Mouse (Mus musculus): ENCODE measurements around the gene Trim47. TPM values are rescaled to one million over a fixed set of nuclear protein-coding genes. Genes with fewer than 3 reads are reported as not detected.

Gene Trim47
- polyA plus RNA-seq, 1 experiment from 2014 or later = 2.7 TPM

GRCm38 (mm10) chr11:116106154-116106962, 20.7 kb downstream of the Trim47 start:
- H3K9ac ChIP-seq (ENCODE audit: low read length) = peak overlapping the region; percentile 9; the same call in 1 of the 2 replicates
- WGBS = 18% methylated on average over 32 of the region's 32 CpGs
- peaks cover 38% of the 10 kb centered on the region for H3K4me1 ChIP-seq (ENCODE audit: control insufficient read depth, insufficient read depth, low read length)
- peak; percentile 33 for ATAC-seq (ENCODE audit: low FRiP score)
- H3K27ac ChIP-seq (ENCODE audit: low read depth, low read length) = no peak overlapping the region
- no peak overlapping the region; the same call in 1 of the 2 replicates for H3K4me3 ChIP-seq (ENCODE audit: low read depth, low read length)
- H3K27me3 ChIP-seq (ENCODE audit: control insufficient read depth, insufficient read depth, low read length) = peaks cover 52% of the 10 kb centered on the region
- H3K9me3 ChIP-seq (ENCODE audit: control insufficient read depth, low read length) = no peaks in the 10 kb centered on the region
- peak overlapping the region; percentile 30 for H3K4me2 ChIP-seq
- H3K36me3 ChIP-seq (ENCODE audit: control insufficient read depth, insufficient read depth, low read length) = no peaks in the 10 kb centered on the region
- DNase-seq (ENCODE audit: low spot score, missing footprints) = peak; percentile 91

GRCm38 (mm10) chr11:116105065-116105464, 21.9 kb downstream of the Trim47 start:
- no peak for ATAC-seq (ENCODE audit: low FRiP score)
- peaks cover 38% of the 10 kb centered on the region for H3K4me1 ChIP-seq (ENCODE audit: control insufficient read depth, insufficient read depth, low read length)
- DNase-seq (ENCODE audit: low spot score, missing footprints) = no peak
- H3K4me3 ChIP-seq (ENCODE audit: low read depth, low read length) = no peak overlapping the region
- peaks cover 43% of the 10 kb centered on the region for H3K27me3 ChIP-seq (ENCODE audit: control insufficient read depth, insufficient read depth, low read length)
- WGBS = 92% methylated on average over 2 of the region's 2 CpGs
- H3K9me3 ChIP-seq (ENCODE audit: control insufficient read depth, low read length) = no peaks in the 10 kb centered on the region
- H3K4me2 ChIP-seq = no peak overlapping the region
- no peaks in the 10 kb centered on the region for H3K36me3 ChIP-seq (ENCODE audit: control insufficient read depth, insufficient read depth, low read length)
- no peak overlapping the region for H3K9ac ChIP-seq (ENCODE audit: low read length)
- no peak overlapping the region for H3K27ac ChIP-seq (ENCODE audit: low read depth, low read length)

GRCm38 (mm10) chr11:116104006-116104646, 22.9 kb downstream of the Trim47 start:
- DNase-seq (ENCODE audit: low spot score, missing footprints) (no peak), ATAC-seq (ENCODE audit: low FRiP score) (no peak)
- Histone ChIP-seq H3K9ac (ENCODE audit: low read length) (peak overlapping the region; percentile 30), H3K27me3 (ENCODE audit: control insufficient read depth, insufficient read depth, low read length) (peaks cover 34% of the 10 kb centered on the region), H3K4me1 (ENCODE audit: control insufficient read depth, insufficient read depth, low read length) (peaks cover 31% of the 10 kb centered on the region), H3K4me2 (no peak overlapping the region), H3K27ac (ENCODE audit: low read depth, low read length) (no peak overlapping the region), H3K9me3 (ENCODE audit: control insufficient read depth, low read length) (no peaks in the 10 kb centered on the region), H3K4me3 (ENCODE audit: low read depth, low read length) (no peak overlapping the region), H3K36me3 (ENCODE audit: control insufficient read depth, insufficient read depth, low read length) (no peaks in the 10 kb centered on the region)
- WGBS = 56% methylated on average over 14 of the region's 14 CpGs

- no peaks in the 10 kb centered on the region for H3K9me3 ChIP-seq (ENCODE audit: control insufficient read depth, low read length)
- WGBS = 77% methylated on average over 12 of the region's 12 CpGs
- no peak overlapping the region for H3K9ac ChIP-seq (ENCODE audit: low read length)
- DNase-seq (ENCODE audit: low spot score, missing footprints) (no peak), ATAC-seq (ENCODE audit: low FRiP score) (no peak)
- H3K4me2 ChIP-seq = no peak overlapping the region
- no peaks in the 10 kb centered on the region for H3K36me3 ChIP-seq (ENCODE audit: control insufficient read depth, insufficient read depth, low read length)
- H3K27ac ChIP-seq (ENCODE audit: low read depth, low read length) = no peak overlapping the region
- no peak overlapping the region for H3K4me3 ChIP-seq (ENCODE audit: low read depth, low read length)
- peaks cover 31% of the 10 kb centered on the region for H3K4me1 ChIP-seq (ENCODE audit: control insufficient read depth, insufficient read depth, low read length)
- H3K27me3 ChIP-seq (ENCODE audit: control insufficient read depth, insufficient read depth, low read length) = peaks cover 28% of the 10 kb centered on the region
Observed at GRCm38 (mm10) chr11:116103572-116103971, 23.4 kb downstream of the Trim47 start.

- H3K27ac ChIP-seq (ENCODE audit: low read depth, low read length) = peak overlapping the region; percentile 32
- H3K9me3 ChIP-seq (ENCODE audit: control insufficient read depth, low read length) = no peaks in the 10 kb centered on the region
- H3K36me3 ChIP-seq (ENCODE audit: control insufficient read depth, insufficient read depth, low read length) = no peaks in the 10 kb centered on the region
- no peak for DNase-seq (ENCODE audit: low spot score, missing footprints)
- peaks cover 31% of the 10 kb centered on the region for H3K4me1 ChIP-seq (ENCODE audit: control insufficient read depth, insufficient read depth, low read length)
- H3K27me3 ChIP-seq (ENCODE audit: control insufficient read depth, insufficient read depth, low read length) = peaks cover 17% of the 10 kb centered on the region
- no peak overlapping the region; the same call in 1 of the 2 replicates for H3K9ac ChIP-seq (ENCODE audit: low read length)
- no peak for ATAC-seq (ENCODE audit: low FRiP score)
- whole genome bisulfite sequencing = 66% methylated on average over 3 of the region's 4 CpGs
- no peak overlapping the region for H3K4me3 ChIP-seq (ENCODE audit: low read depth, low read length)
- H3K4me2 ChIP-seq = no peak overlapping the region
Observed at GRCm38 (mm10) chr11:116102472-116102871, 24.5 kb downstream of the Trim47 start.

- no peak overlapping the region for H3K4me3 ChIP-seq (ENCODE audit: low read depth, low read length)
- H3K4me1 ChIP-seq (ENCODE audit: control insufficient read depth, insufficient read depth, low read length) = peaks cover 26% of the 10 kb centered on the region
- ATAC-seq (ENCODE audit: low FRiP score) (no peak), DNase-seq (ENCODE audit: low spot score, missing footprints) (no peak)
- peaks cover 12% of the 10 kb centered on the region for H3K27me3 ChIP-seq (ENCODE audit: control insufficient read depth, insufficient read depth, low read length)
- peak overlapping the region; percentile 37 for H3K9ac ChIP-seq (ENCODE audit: low read length)
- H3K36me3 ChIP-seq (ENCODE audit: control insufficient read depth, insufficient read depth, low read length) = no peaks in the 10 kb centered on the region
- no peaks in the 10 kb centered on the region for H3K9me3 ChIP-seq (ENCODE audit: control insufficient read depth, low read length)
- H3K4me2 ChIP-seq = no peak overlapping the region
- peak overlapping the region; percentile 32 for H3K27ac ChIP-seq (ENCODE audit: low read depth, low read length)
- WGBS = 37% methylated on average over 11 of the region's 11 CpGs
Observed at GRCm38 (mm10) chr11:116101931-116102381, 25.1 kb downstream of the Trim47 start.

- Histone ChIP-seq H3K36me3 (ENCODE audit: control insufficient read depth, insufficient read depth, low read length) (no peaks in the 10 kb centered on the region), H3K9me3 (ENCODE audit: control insufficient read depth, low read length) (0 out of 2 replicates have a peak, but pooled peaks cover 3% of the 10 kb centered on the region), H3K4me3 (ENCODE audit: low read depth, low read length) (no peak overlapping the region), H3K9ac (ENCODE audit: low read length) (no peak overlapping the region), H3K4me2 (no peak overlapping the region), H3K27ac (ENCODE audit: low read depth, low read length) (no peak overlapping the region), H3K4me1 (ENCODE audit: control insufficient read depth, insufficient read depth, low read length) (peaks cover 15% of the 10 kb centered on the region), H3K27me3 (ENCODE audit: control insufficient read depth, insufficient read depth, low read length) (peaks cover 2% of the 10 kb centered on the region; the same call in 1 of the 2 replicates)
- ATAC-seq (ENCODE audit: low FRiP score) (no peak), DNase-seq (ENCODE audit: low spot score, missing footprints) (no peak)
- WGBS = 89% methylated on average over 7 of the region's 7 CpGs
Observed at GRCm38 (mm10) chr11:116100839-116101238, 26.2 kb downstream of the Trim47 start.

GRCm38 (mm10) chr11:116100385-116100784, 26.6 kb downstream of the Trim47 start:
- no peak overlapping the region for H3K4me3 ChIP-seq (ENCODE audit: low read depth, low read length)
- DNase-seq (ENCODE audit: low spot score, missing footprints) = no peak
- WGBS = 82% methylated on average over 6 of the region's 6 CpGs
- no peak overlapping the region for H3K27ac ChIP-seq (ENCODE audit: low read depth, low read length)
- no peak overlapping the region for H3K9ac ChIP-seq (ENCODE audit: low read length)
- ATAC-seq (ENCODE audit: low FRiP score) = no peak
- H3K9me3 ChIP-seq (ENCODE audit: control insufficient read depth, low read length) = 0 out of 2 replicates have a peak, but pooled peaks cover 3% of the 10 kb centered on the region
- H3K4me1 ChIP-seq (ENCODE audit: control insufficient read depth, insufficient read depth, low read length) = peaks cover 15% of the 10 kb centered on the region
- no peak overlapping the region for H3K4me2 ChIP-seq
- no peaks in the 10 kb centered on the region for H3K27me3 ChIP-seq (ENCODE audit: control insufficient read depth, insufficient read depth, low read length)
- H3K36me3 ChIP-seq (ENCODE audit: control insufficient read depth, insufficient read depth, low read length) = no peaks in the 10 kb centered on the region

- no peak overlapping the region for H3K9ac ChIP-seq (ENCODE audit: low read length)
- no peak overlapping the region for H3K4me3 ChIP-seq (ENCODE audit: low read depth, low read length)
- no peaks in the 10 kb centered on the region for H3K27me3 ChIP-seq (ENCODE audit: control insufficient read depth, insufficient read depth, low read length)
- ATAC-seq (ENCODE audit: low FRiP score) (no peak), DNase-seq (ENCODE audit: low spot score, missing footprints) (no peak)
- H3K36me3 ChIP-seq (ENCODE audit: control insufficient read depth, insufficient read depth, low read length) = no peaks in the 10 kb centered on the region
- H3K4me2 ChIP-seq = no peak overlapping the region
- H3K4me1 ChIP-seq (ENCODE audit: control insufficient read depth, insufficient read depth, low read length) = peaks cover 15% of the 10 kb centered on the region
- 0 out of 2 replicates have a peak, but pooled peaks cover 3% of the 10 kb centered on the region for H3K9me3 ChIP-seq (ENCODE audit: control insufficient read depth, low read length)
- 88% methylated on average over 6 of the region's 6 CpGs for WGBS
- H3K27ac ChIP-seq (ENCODE audit: low read depth, low read length) = no peak overlapping the region
Observed at GRCm38 (mm10) chr11:116099462-116099861, 27.5 kb downstream of the Trim47 start.
